Mouse (Mus musculus) olfactory bulb, adult 2 months (tissue): Measurements from ENCODE around the gene Colq.

Experiments
- CTCF ChIP-seq: fragments of 200-500 bp; IDR thresholded peaks from 2 replicates; pipeline ENCODE4 v1.5.1; 2012; ENCODE audit warnings: low read depth, mild to moderate bottlenecking, low read length, moderate library complexity; ENCODE audit not compliant: insufficient read depth
- POLR2A ChIP-seq: fragments of 200-500 bp; IDR thresholded peaks from 2 replicates; pipeline ENCODE4 v1.6.1; 2012; ENCODE audit warnings: mild to moderate bottlenecking, low read depth, low read length, moderate library complexity; ENCODE audit not compliant: insufficient read depth

- TF ChIP-seq CTCF: no peak
- no peak for TF ChIP-seq POLR2A
Measured at GRCm38 (mm10) chr14:31605514-31605913, 14.4 kb upstream of the Colq start.
